Mouse (Mus musculus) G1E (cell line): ENCODE data around the gene Scfd2.

Experiments used
- CTCF ChIP-seq: IDR thresholded peaks from 2 replicates; pipeline ENCODE4 v1.5.1; 2012; ENCODE audit warnings: low read depth, low read length, inconsistent platforms, mixed read lengths
- GATA1 ChIP-seq: IDR thresholded peaks from 2 replicates; pipeline ENCODE4 v1.6.1; 2012; ENCODE audit warnings: borderline replicate concordance, low read length, inconsistent platforms, mixed read lengths

- TF ChIP-seq GATA1 (no peak), CTCF (no peak)
Observed at GRCm38 (mm10) chr5:74188076-74188475, 343.5 kb downstream of the Scfd2 start.
